Mouse (Mus musculus): ENCODE data around the gene Tmc7. TPM values are rescaled to one million over a fixed set of nuclear protein-coding genes. Genes with fewer than 3 reads are reported as not detected.

The Tmc7 gene
- total RNA-seq, 2 experiments from 2014 or later, result 0.36 to 1.3 TPM

GRCm38 (mm10) chr7:118503844-118504243 lies 80.7 kb downstream of the Tmc7 start:
- no peak for DNase-seq (ENCODE audit: low spot score in 2 of 2)

GRCm38 (mm10) chr7:118502333-118502732 lies 82.2 kb downstream of the Tmc7 start:
- no peak for DNase-seq (ENCODE audit: low spot score in 2 of 2)

GRCm38 (mm10) chr7:118499784-118500435 lies 84.6 kb downstream of the Tmc7 start:
- no peak for DNase-seq (ENCODE audit: low spot score in 2 of 2)

- DNase-seq (ENCODE audit: low spot score in 2 of 2), result no peak
Measured at GRCm38 (mm10) chr7:118498984-118499783, 85.4 kb downstream of the Tmc7 start.

GRCm38 (mm10) chr7:118494892-118495579 lies 89.5 kb downstream of the Tmc7 start:
- no peak for DNase-seq (ENCODE audit: low spot score in 2 of 2)

GRCm38 (mm10) chr7:118493892-118494291 lies 90.6 kb downstream of the Tmc7 start:
- no peak for DNase-seq (ENCODE audit: low spot score in 2 of 2)

GRCm38 (mm10) chr7:118491431-118492147 lies 92.9 kb downstream of the Tmc7 start, which contains the start of gene Itpripl2:
Gene Itpripl2 (minus strand): TSS chr7:118491975.
- peak; percentile 76 for DNase-seq (ENCODE audit: low spot score in 2 of 2)

GRCm38 (mm10) chr7:118490666-118491430 lies 93.7 kb downstream of the Tmc7 start:
- peak in 1 of 2 experiments; percentile 62 for DNase-seq (ENCODE audit: low spot score in 2 of 2)

- peak in 1 of 2 experiments; percentile 30 for DNase-seq (ENCODE audit: low spot score in 2 of 2)
Measured at GRCm38 (mm10) chr7:118489706-118490665, 94.5 kb downstream of the Tmc7 start.

GRCm38 (mm10) chr7:118488060-118488664 lies 96.4 kb downstream of the Tmc7 start:
- no peak for DNase-seq (ENCODE audit: low spot score in 2 of 2)

GRCm38 (mm10) chr7:118486917-118487316 lies 97.6 kb downstream of the Tmc7 start:
- DNase-seq (ENCODE audit: low spot score in 2 of 2), result no peak

Other genes with a start within 250 kb of the Tmc7 start
- 1 to 10 TPM; 5.3 to 7.2 TPM for gene Syt17, start 136.5 kb downstream of the Tmc7 start, total RNA-seq (2021)
- gene Itpripl2, start 92.8 kb downstream of the Tmc7 start, total RNA-seq (2021), result 10 to 100 TPM; 13.2 to 14.3 TPM
- gene Coq7, start 51.4 kb downstream of the Tmc7 start, total RNA-seq (2021), result 10 to 100 TPM; 38.7 to 56.5 TPM
- under 1 TPM in 1 of 2 experiments, not detected in 1; 0.06 TPM for gene Tmc5, start 12.6 kb upstream of the Tmc7 start, total RNA-seq (2021)
- gene Gde1, start 121.0 kb upstream of the Tmc7 start, total RNA-seq (2021), result 100 to 1,000 TPM; 116 to 138 TPM
- gene Ccp110, start 127.8 kb upstream of the Tmc7 start, total RNA-seq (2021), result 1 to 10 TPM; 5.6 to 5.9 TPM
- gene Vps35l, start 155.5 kb upstream of the Tmc7 start, total RNA-seq (2021), result 10 to 100 TPM; 50.7 to 51.1 TPM